Mouse (Mus musculus) embryonic facial prominence, embryonic 15.5 days (tissue): ENCODE measurements at regions not wholly inside any gene's neighbourhood (a gene's known extent, or its start where the extent isn't known, plus 50 kb on each side); places are given as distances from the start of the nearest gene placed in this dataset.
"Not testable (repeated sequence)": the region's sequence is repeated elsewhere in the genome, so short reads cannot be mapped to it uniquely, and the experiment has no call there.

Source experiments
- ATAC-seq: fragments of 200-750 bp; cut with Nextera tagmentation; 2 replicates; pipeline ENCODE4 v1.8.0; 2017; ENCODE audit warnings: low read depth, moderate TSS enrichment; ENCODE audit not compliant: insufficient number of reproducible peaks, low FRiP score, low TSS enrichment
- H3K27ac ChIP-seq: fragments of 300-500 bp; sonication (generic); replicated peaks from 2 replicates; pipeline ENCODE4 v1.5.1; 2015; ENCODE audit warnings: mild to moderate bottlenecking, inconsistent platforms
- H3K27me3 ChIP-seq: fragments of 300-500 bp; sonication (generic); 2 replicates; pipeline ENCODE4 v1.6.1; 2015; ENCODE audit warnings: inconsistent platforms
- H3K36me3 ChIP-seq: fragments of 300-500 bp; sonication (generic); 2 replicates; pipeline ENCODE4 v1.6.1; 2015; ENCODE audit warnings: mild to moderate bottlenecking, inconsistent platforms
- H3K4me1 ChIP-seq: fragments of 300-500 bp; sonication (generic); 2 replicates; pipeline ENCODE4 v1.6.1; 2015; ENCODE audit warnings: inconsistent platforms
- H3K4me2 ChIP-seq: fragments of 300-500 bp; sonication (generic); replicated peaks from 2 replicates; pipeline ENCODE4 v1.6.1; 2015; ENCODE audit warnings: mild to moderate bottlenecking, inconsistent platforms
- H3K4me3 ChIP-seq: fragments of 300-500 bp; sonication (generic); replicated peaks from 2 replicates; pipeline ENCODE4 v1.5.1; 2015; ENCODE audit warnings: mild to moderate bottlenecking, inconsistent platforms
- H3K9ac ChIP-seq: fragments of 300-500 bp; sonication (generic); 2 replicates; pipeline ENCODE4 v1.6.1; 2015; ENCODE audit warnings: inconsistent platforms
- H3K9me3 ChIP-seq: fragments of 300-500 bp; sonication (generic); replicated peaks from 2 replicates; pipeline ENCODE4 v1.6.1; 2016; ENCODE audit warnings: inconsistent platforms
- WGBS: fragments of 180-500 bp; shearing (Covaris S2); methylation state at CpG from one replicate; pipeline ENCODE4 v1.1.7; 2015; 5-methylcytosine and 5-hydroxymethylcytosine counted together

DNA sequence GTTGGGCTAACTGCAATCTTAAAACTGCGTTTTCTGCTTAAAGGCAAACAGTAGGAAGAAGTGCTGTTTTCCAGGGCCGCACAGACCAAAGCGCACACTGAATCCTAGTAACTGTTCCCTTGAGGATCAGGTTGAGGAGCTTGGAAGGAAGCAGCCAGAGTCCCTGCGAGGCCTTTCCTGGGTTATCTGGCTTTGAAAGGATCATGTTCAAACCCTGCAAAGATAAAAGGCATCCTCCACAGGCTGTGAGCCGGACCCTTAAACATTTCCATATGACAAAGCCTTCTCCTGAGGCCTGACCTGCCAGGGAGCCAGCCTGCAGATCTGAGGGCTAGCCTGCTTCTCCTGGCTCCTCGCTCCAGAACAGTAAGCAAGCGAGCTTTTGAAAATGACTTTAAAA lies 56.7 kb upstream of the Irx2 start:
- Histone ChIP-seq H3K27me3 (no peaks in the 10 kb centered on the region; the same call in 1 of the 2 replicates), H3K27ac (no peak overlapping the region), H3K9me3 (no peaks in the 10 kb centered on the region), H3K4me3 (no peak overlapping the region), H3K4me1 (no peaks in the 10 kb centered on the region), H3K4me2 (no peak overlapping the region), H3K36me3 (no peaks in the 10 kb centered on the region), H3K9ac (no peak overlapping the region)
- ATAC-seq, result no peak
- WGBS, result 21% methylated on average over 7 of the region's 7 CpGs

DNA sequence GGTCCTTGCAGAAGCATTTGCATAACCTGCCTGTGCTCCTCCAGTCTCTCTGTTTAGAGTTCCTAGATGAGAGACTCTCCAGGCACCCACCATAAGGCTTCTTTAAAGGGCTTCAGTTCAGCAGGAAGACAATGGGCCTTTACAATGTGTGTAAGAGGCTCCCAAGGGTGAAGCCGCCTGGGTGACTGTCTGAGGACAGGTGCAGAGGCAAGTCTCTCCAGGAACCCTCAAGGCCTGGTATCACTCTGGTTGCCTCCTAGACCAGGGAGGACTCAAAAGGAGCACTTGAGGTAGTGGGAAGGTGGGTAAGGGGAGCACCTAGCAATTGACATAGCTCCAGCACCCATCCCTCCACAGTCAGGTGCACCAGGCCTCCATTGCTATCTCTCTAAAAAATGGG lies 55.8 kb upstream of the Irx2 start:
- no peaks in the 10 kb centered on the region for H3K9me3 ChIP-seq
- H3K9ac ChIP-seq, result no peak overlapping the region
- H3K4me3 ChIP-seq, result no peak overlapping the region
- H3K27ac ChIP-seq, result no peak overlapping the region
- H3K4me2 ChIP-seq, result no peak overlapping the region
- no peak for ATAC-seq
- WGBS, result 58% methylated on average over 1 of the region's 1 CpGs
- H3K36me3 ChIP-seq, result no peaks in the 10 kb centered on the region
- no peaks in the 10 kb centered on the region for H3K4me1 ChIP-seq
- no peaks in the 10 kb centered on the region; the same call in 1 of the 2 replicates for H3K27me3 ChIP-seq

DNA sequence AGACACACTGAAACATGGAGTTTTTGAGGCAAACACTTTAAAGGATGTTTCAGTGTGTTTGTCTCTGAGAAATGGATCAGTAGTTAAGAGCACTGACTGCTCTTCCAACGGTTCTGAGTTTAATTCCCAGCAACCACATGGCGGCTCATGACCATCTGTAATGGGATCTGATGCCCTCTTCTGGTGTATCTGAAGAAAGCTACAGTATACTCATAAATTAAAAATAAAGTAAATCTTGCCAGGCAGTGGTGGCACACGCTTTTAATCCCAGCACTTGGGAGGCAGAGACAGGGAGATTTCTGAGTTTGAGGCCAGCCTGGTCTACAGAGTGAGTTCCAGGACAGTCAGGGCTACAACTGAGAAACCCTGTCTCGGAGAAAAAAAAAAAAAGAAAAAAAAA lies 54.5 kb upstream of the Irx2 start:
- H3K27me3 ChIP-seq, ATAC-seq, H3K4me2 ChIP-seq, H3K9me3 ChIP-seq, H3K9ac ChIP-seq, H3K36me3 ChIP-seq, H3K27ac ChIP-seq, H3K4me3 ChIP-seq, H3K4me1 ChIP-seq: not testable (repeated sequence)
- WGBS, result 56% methylated on average over 4 of the region's 4 CpGs

DNA sequence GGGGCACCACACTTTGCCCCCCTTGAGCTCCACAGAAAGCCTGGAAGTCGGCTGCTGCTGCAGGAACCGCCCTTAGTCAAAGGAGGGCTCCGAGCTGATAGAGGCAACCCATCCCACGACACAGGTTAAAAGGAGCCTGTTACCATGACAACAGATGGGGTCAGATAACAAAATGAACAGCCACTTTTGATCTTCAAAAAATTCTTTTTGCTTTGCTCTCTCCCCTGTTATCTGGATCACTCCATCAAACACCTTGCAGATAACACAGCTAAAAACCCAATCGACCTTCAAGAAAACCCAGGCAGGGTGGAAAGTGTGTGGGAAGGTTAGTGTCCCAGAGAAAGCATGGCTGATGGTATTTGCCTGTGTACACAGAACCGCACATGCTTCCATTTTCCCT lies 52.1 kb upstream of the Irx2 start:
- no peaks in the 10 kb centered on the region for H3K36me3 ChIP-seq
- no peak overlapping the region for H3K4me3 ChIP-seq
- no peak for ATAC-seq
- H3K4me2 ChIP-seq, result no peak overlapping the region
- H3K4me1 ChIP-seq, result no peaks in the 10 kb centered on the region
- H3K27me3 ChIP-seq, result no peaks in the 10 kb centered on the region; the same call in 1 of the 2 replicates
- no peak overlapping the region for H3K27ac ChIP-seq
- 28% methylated on average over 6 of the region's 6 CpGs for WGBS
- H3K9ac ChIP-seq, result no peak overlapping the region
- H3K9me3 ChIP-seq, result no peaks in the 10 kb centered on the region; the same call in 1 of the 2 replicates

DNA sequence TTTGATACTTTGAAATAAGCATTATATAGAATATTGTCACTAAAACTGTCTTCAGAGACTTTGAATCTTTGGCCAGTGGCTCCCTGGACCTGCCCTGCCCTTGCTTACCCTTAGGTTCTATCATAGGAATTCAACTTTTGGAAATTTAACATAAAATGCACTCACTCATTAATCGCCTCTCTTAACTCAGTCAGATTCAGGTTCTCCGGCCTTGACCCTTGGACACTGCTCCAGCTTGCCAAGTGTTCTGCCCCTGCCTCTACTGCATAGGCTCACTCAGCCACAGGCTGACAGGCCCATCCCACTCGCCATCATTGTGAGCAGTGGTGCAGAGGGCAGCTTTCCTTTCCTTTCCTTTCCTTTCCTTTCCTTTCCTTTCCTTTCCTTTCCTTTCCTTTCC lies 50.2 kb upstream of the Irx2 start:
- 78% methylated on average over 3 of the region's 3 CpGs for WGBS
- no peaks in the 10 kb centered on the region for H3K4me1 ChIP-seq
- H3K27me3 ChIP-seq, result no peaks in the 10 kb centered on the region
- ATAC-seq, result no peak
- no peaks in the 10 kb centered on the region; the same call in 1 of the 2 replicates for H3K9me3 ChIP-seq
- no peak overlapping the region for H3K4me3 ChIP-seq
- no peak overlapping the region for H3K9ac ChIP-seq
- H3K27ac ChIP-seq, result no peak overlapping the region
- no peak overlapping the region for H3K4me2 ChIP-seq
- no peaks in the 10 kb centered on the region for H3K36me3 ChIP-seq
